Mouse (Mus musculus): ENCODE data around the gene Ppp1r13b.

DNA sequence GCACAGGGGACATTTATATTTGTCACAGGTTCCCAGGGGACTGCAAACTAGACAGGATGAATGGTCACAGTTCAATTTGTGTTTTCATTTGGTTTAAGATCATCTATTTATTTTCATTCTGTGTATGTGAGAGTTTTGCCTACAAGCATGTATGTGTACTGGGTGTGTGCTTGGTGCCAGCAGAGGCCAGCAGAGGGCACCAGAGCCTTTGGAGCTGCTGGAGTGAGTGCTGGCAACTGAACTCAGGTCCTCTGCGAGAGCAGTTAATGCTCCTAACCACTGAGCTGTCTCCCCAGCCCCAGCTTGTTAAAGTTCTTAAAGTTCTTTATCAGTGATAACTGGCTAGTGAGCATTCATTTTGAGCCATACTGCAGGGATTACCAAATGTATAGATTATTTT is 128.4 kb downstream of the Ppp1r13b start:
- TF ChIP-seq E2F4 (IDR thresholded peaks at IDR 0.05; ENCODE audit: borderline replicate concordance, low read depth, low read length): no peak
- no peak for TF ChIP-seq KAT2A (conservative IDR thresholded peaks at IDR 0.05; ENCODE audit: low read depth, low read length)
- no peak for TF ChIP-seq NELFE (IDR thresholded peaks at IDR 0.05; ENCODE audit: low read depth, low read length)
- peak; percentile 46 to 76 (median 66) for TF ChIP-seq CTCF (IDR thresholded peaks at IDR 0.05 in 2 of 3, conservative IDR thresholded peaks at IDR 0.05 in 1 of 3; ENCODE audit: control insufficient read depth in 1 of 3, insufficient read depth in 1 of 3, low read depth in 2 of 3, low read length in 3 of 3, poor library complexity in 1 of 3, severe bottlenecking in 1 of 3)
- no peak for TF ChIP-seq MXI1 (IDR thresholded peaks at IDR 0.05; ENCODE audit: low read depth, low read length)
- TF ChIP-seq ZKSCAN1 (IDR thresholded peaks at IDR 0.05; ENCODE audit: low read depth, low read length): no peak
- no peak for TF ChIP-seq POLR2A (IDR thresholded peaks at IDR 0.05; ENCODE audit: control insufficient read depth in 1 of 2, insufficient read depth in 1 of 2, low read depth in 1 of 2, low read length in 2 of 2, poor library complexity in 1 of 2)

All from MEL (cell line).